26 mouse cellular contexts compared by ENCODE assay signal in genomic region chr11:104206573-104206972, GRCm38 (mm10). TPM values are rescaled to one million over a fixed set of nuclear protein-coding genes. Genes with fewer than 3 reads are reported as not detected.
"Had no signal": no experiment of that assay in that cellular context is flagged by ENCODE, and none has a peak within 500 bp of the region (broad histone marks: within the 10 kb centered on the region; RNA-seq: fewer than 3 reads in every experiment).

No protein-coding gene starts in this region.

- H3K9me3 ChIP-seq: neural tube, embryonic 15.5 days had no signal

- H3K4me2 ChIP-seq: lung, embryonic 14.5 days; midbrain, embryonic 12.5 days; midbrain, embryonic 15.5 days; neural tube, embryonic 13.5 days; neural tube, embryonic 15.5 days had no signal

- ATAC-seq: midbrain, embryonic 15.5 days had no signal

- H3K36me3 ChIP-seq: midbrain, embryonic 10.5 days; midbrain, embryonic 12.5 days; midbrain, embryonic 15.5 days; neural tube, embryonic 13.5 days; neural tube, embryonic 15.5 days had no signal

- H3K4me1 ChIP-seq: midbrain, embryonic 10.5 days; midbrain, embryonic 12.5 days; midbrain, embryonic 15.5 days; neural tube, embryonic 13.5 days; neural tube, embryonic 15.5 days had no signal

- H3K27me3 ChIP-seq: midbrain, embryonic 15.5 days; neural tube, embryonic 15.5 days had no signal

- H3K27ac ChIP-seq: midbrain, embryonic 10.5 days; midbrain, embryonic 12.5 days; midbrain, embryonic 15.5 days; neural tube, embryonic 13.5 days; neural tube, embryonic 15.5 days had no signal

- H3K4me3 ChIP-seq: midbrain, embryonic 10.5 days; midbrain, embryonic 12.5 days; midbrain, embryonic 15.5 days; myocyte; neural tube, embryonic 13.5 days; neural tube, embryonic 15.5 days had no signal

- H3K9ac ChIP-seq: lung, embryonic 14.5 days; midbrain, embryonic 12.5 days; midbrain, embryonic 15.5 days; neural tube, embryonic 13.5 days; neural tube, embryonic 15.5 days had no signal

- DNase-seq: lung, embryonic 14.5 days; lung, postnatal 14 days; lung, postnatal 4 days; retina, postnatal 1 day; right cerebral cortex, adult 18-20 months; right cerebral cortex, postnatal 25 days; right cerebral cortex, postnatal 4 days; spleen, adult 18-20 months; thymus, adult 18-20 months; thymus, postnatal 14 days; thymus, postnatal 36 days had no signal

RNA-seq across cellular contexts. Expression of gene Sppl2c, which starts 20.4 kb away (rescaled TPM):
- total RNA-seq: megakaryocyte, adult 5-6 weeks; megakaryocyte-erythroid progenitor cell, adult 5-6 weeks had no signal
- polyA plus RNA-seq: liver, embryonic 16.5 days; lung, embryonic 14.5 days; lung, embryonic 16.5 days; midbrain, embryonic 10.5 days; midbrain, embryonic 12.5 days; midbrain, embryonic 15.5 days; myocyte; neural tube, embryonic 11.5 days; neural tube, embryonic 13.5 days; neural tube, embryonic 15.5 days; small intestine, adult 2 months; stomach, embryonic 14.5 days; stomach, embryonic 16.5 days; thymus, postnatal 0 days had no signal
